Mouse (Mus musculus): ENCODE results near the gene Med8. TPM values are rescaled to one million over a fixed set of nuclear protein-coding genes. Genes with fewer than 3 reads are reported as not detected.

Gene Med8
- total RNA-seq, 2 experiments from 2014 or later, result 63.7 to 63.9 TPM

- no peak for DNase-seq (ENCODE audit: low spot score in 2 of 2)
Observed at GRCm38 (mm10) chr4:118464956-118465355, 55.8 kb downstream of the Med8 start.

Other genes with a start within 250 kb of the Med8 start
- gene Kdm4a, start 229.3 kb upstream of the Med8 start, total RNA-seq (2021), result 10 to 100 TPM; 52.6 to 55.7 TPM
- gene Ptprf, start 117.9 kb upstream of the Med8 start, total RNA-seq (2021), result 100 to 1,000 TPM; 106 to 112 TPM
- gene Szt2, start 64 bp upstream of the Med8 start, total RNA-seq (2021), result 10 to 100 TPM; 34.2 to 43.8 TPM
- 10 to 100 TPM; 26.3 to 27.8 TPM for gene Elovl1, start 18.8 kb downstream of the Med8 start, total RNA-seq (2021)
- 1 to 10 TPM; 2.1 to 3.4 TPM for gene Cdc20, start 28.0 kb downstream of the Med8 start, total RNA-seq (2021)
- under 1 TPM in 1 of 2 experiments, not detected in 1; 0.33 TPM for gene Mpl, start 48.2 kb downstream of the Med8 start, total RNA-seq (2021)
- 10 to 100 TPM; 10.9 to 13.3 TPM for gene Tie1, start 80.7 kb downstream of the Med8 start, total RNA-seq (2021)
- gene 2610528J11Rik, start 117.7 kb downstream of the Med8 start, total RNA-seq (2021), result not detected
- gene Tmem125, start 134.7 kb downstream of the Med8 start, total RNA-seq (2021), result 1 to 10 TPM; 8.5 to 9.1 TPM
- under 1 TPM; 0.76 to 0.99 TPM for gene Cfap57, start 211.4 kb downstream of the Med8 start, total RNA-seq (2021)
- 10 to 100 TPM; 49.2 to 55.5 TPM for gene Ebna1bp2, start 211.5 kb downstream of the Med8 start, total RNA-seq (2021)
- not detected for gene Olfr62, start 249.6 kb downstream of the Med8 start, total RNA-seq (2021)

Measured in layer of hippocampus, postnatal 14 days (tissue).